Mouse (Mus musculus): ENCODE measurements at regions not wholly inside any gene's neighbourhood (a gene's known extent, or its start where the extent isn't known, plus 50 kb on each side); places are given as distances from the start of the nearest gene placed in this dataset.

- in situ Hi-C loops (cut with MboI; ENCODE audit: unreplicated experiment in 2 of 2), result no loop called here
Observed at GRCm38 (mm10) chr3:134082461-134082860, 153.8 kb upstream of the Cxxc4 start.

GRCm38 (mm10) chr3:134099471-134100125 is 136.7 kb upstream of the Cxxc4 start:
- in situ Hi-C loops (cut with MboI; ENCODE audit: unreplicated experiment in 2 of 2), result no loop called here

GRCm38 (mm10) chr3:134102151-134102738 is 134.0 kb upstream of the Cxxc4 start:
- in situ Hi-C loops (cut with MboI; ENCODE audit: unreplicated experiment in 2 of 2), result no loop called here

GRCm38 (mm10) chr3:134104625-134105024 is 131.7 kb upstream of the Cxxc4 start:
- in situ Hi-C loops (cut with MboI; ENCODE audit: unreplicated experiment in 2 of 2), result no loop called here

GRCm38 (mm10) chr3:134105112-134105511 is 131.2 kb upstream of the Cxxc4 start:
- in situ Hi-C loops (cut with MboI; ENCODE audit: unreplicated experiment in 2 of 2), result no loop called here

- in situ Hi-C loops (cut with MboI; ENCODE audit: unreplicated experiment in 2 of 2), result no loop called here
Observed at GRCm38 (mm10) chr3:134105567-134105966, 130.7 kb upstream of the Cxxc4 start.

GRCm38 (mm10) chr3:134114501-134114900 is 121.8 kb upstream of the Cxxc4 start:
- in situ Hi-C loops (cut with MboI; ENCODE audit: unreplicated experiment in 2 of 2), result no loop called here

GRCm38 (mm10) chr3:134115007-134115406 is 121.3 kb upstream of the Cxxc4 start:
- in situ Hi-C loops (cut with MboI; ENCODE audit: unreplicated experiment in 2 of 2), result no loop called here

GRCm38 (mm10) chr3:134118898-134119297 is 117.4 kb upstream of the Cxxc4 start:
- in situ Hi-C loops (cut with MboI; ENCODE audit: unreplicated experiment in 2 of 2), result no loop called here

- in situ Hi-C loops (cut with MboI; ENCODE audit: unreplicated experiment in 2 of 2), result no loop called here
Observed at GRCm38 (mm10) chr3:134124982-134125381, 111.3 kb upstream of the Cxxc4 start.

GRCm38 (mm10) chr3:134130412-134130811 is 105.9 kb upstream of the Cxxc4 start:
- in situ Hi-C loops (cut with MboI; ENCODE audit: unreplicated experiment in 2 of 2), result no loop called here

GRCm38 (mm10) chr3:134145251-134145650 is 91.0 kb upstream of the Cxxc4 start:
- in situ Hi-C loops (cut with MboI; ENCODE audit: unreplicated experiment in 2 of 2), result no loop called here

- in situ Hi-C loops (cut with MboI; ENCODE audit: unreplicated experiment in 2 of 2), result no loop called here
Observed at GRCm38 (mm10) chr3:134145935-134146334, 90.3 kb upstream of the Cxxc4 start.

GRCm38 (mm10) chr3:134146373-134147224 is 89.7 kb upstream of the Cxxc4 start:
- in situ Hi-C loops (cut with MboI; ENCODE audit: unreplicated experiment in 2 of 2), result no loop called here

GRCm38 (mm10) chr3:134162288-134162687 is 74.0 kb upstream of the Cxxc4 start:
- in situ Hi-C loops (cut with MboI; ENCODE audit: unreplicated experiment in 2 of 2), result no loop called here

- in situ Hi-C loops (cut with MboI; ENCODE audit: unreplicated experiment in 2 of 2), result no loop called here
Observed at GRCm38 (mm10) chr3:134169922-134170321, 66.4 kb upstream of the Cxxc4 start.

- in situ Hi-C loops (cut with MboI; ENCODE audit: unreplicated experiment in 2 of 2), result no loop called here
Observed at GRCm38 (mm10) chr3:134172357-134172756, 63.9 kb upstream of the Cxxc4 start.

- in situ Hi-C loops (cut with MboI; ENCODE audit: unreplicated experiment in 2 of 2), result no loop called here
Observed at GRCm38 (mm10) chr3:134178491-134179054, 57.7 kb upstream of the Cxxc4 start.

- in situ Hi-C loops (cut with MboI; ENCODE audit: unreplicated experiment in 2 of 2), result no loop called here
Observed at GRCm38 (mm10) chr3:134184042-134184441, 52.2 kb upstream of the Cxxc4 start.

Measured in v-Abl transformed pro-B cells (cell line).